Mouse (Mus musculus): ENCODE measurements around the gene Gpx4. TPM values are rescaled to one million over a fixed set of nuclear protein-coding genes. Genes with fewer than 3 reads are reported as not detected.
"Not testable (repeated sequence)": the region's sequence is repeated elsewhere in the genome, so short reads cannot be mapped to it uniquely, and the experiment has no call there.

Gpx4 gene
- total RNA-seq, 1 experiment from 2014 or later, result 1,329 TPM

DNA sequence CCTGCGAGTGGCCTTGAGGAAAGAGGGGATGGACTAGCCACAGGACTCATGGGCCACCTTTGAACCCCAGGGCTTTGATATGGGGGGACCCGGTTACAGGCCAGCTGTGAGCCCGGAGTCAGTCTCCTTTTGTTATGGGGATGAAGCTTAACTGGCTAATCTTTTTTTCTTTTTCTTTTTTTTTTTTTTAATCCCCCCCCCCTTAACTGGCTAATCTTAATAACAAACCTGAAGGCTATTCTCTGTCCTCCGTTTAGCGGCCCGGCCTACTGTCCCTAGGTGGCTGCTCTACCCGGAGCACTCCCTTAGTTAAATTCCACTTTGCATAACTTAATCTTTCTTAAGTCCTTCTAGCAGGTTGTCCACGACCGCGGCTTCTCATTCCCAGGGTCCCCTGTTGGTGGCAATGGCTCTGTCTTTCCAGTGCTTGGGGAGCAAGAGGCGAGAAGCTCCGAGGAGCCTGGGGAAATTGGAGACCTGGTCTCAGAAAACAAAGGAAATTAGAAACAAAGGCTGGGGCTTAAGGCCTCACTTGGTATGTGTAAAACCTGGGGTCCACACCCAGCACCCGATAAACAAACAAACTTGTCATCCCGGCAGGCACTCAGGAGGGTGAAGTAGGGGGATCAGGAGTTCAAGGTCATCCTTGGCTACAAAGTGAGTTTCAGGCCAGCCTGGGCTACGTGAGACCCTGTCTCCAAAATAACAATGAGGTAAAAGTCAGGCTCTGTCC, 4.1 kb downstream of the Gpx4 start:
- DNase-seq, result no peak

DNA sequence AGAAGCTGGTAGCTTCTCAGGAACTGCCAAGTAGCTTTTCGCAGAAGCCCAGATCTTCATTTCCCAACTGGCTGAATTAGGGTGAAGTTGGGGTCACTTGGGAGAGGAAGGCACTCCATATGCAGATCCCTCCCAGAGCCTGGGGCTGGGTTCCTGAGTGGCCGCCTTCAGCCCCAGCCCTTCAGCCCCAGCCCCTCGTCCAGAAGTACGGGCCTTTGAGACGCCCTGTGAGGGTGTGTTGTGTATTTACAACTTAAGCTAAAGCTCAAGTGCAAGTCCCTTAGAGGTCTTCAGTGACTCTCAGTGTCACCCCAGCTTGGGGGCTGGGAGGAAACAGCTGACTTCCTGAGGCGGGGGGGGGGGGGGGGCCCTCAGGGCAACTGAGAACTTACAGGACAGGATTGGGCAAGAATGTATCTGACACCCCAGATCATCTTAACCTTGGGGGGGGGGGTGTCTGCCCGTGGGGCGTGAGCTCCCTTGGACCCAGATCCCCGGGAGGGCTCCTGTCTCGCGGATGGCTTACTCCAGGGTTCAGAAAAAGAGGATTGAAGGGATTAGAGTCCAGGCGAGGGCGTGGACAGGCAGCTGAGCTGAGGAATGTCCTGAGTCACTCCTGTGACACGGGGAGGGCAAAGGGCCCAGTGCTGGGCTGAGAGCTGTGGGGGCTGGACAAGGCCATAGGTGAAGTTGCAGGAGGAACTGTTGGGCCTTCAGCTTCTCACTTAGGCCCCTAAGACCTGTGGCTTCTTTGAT, 4.8 kb downstream of the Gpx4 start:
- DNase-seq, result peak; percentile 90

DNA sequence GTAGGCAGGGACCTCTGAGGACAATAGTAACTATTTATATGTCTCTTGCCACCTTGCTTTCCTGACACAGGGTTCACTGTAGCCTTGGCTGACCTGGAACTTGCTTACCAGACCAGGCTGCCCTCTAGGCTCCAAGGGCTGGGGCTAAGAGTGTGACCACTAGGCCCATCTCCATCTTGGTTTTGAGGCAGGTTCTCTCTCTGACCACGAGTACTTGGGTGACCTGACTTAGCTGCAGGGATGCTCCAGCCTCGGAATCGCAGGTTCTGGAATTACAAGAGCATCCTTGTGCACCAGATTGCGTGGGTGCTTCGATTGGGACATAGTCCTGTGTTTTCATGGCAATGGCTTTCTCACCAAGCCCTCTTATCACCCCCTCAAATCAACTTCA, 5.4 kb downstream of the Gpx4 start:
- no peak for DNase-seq

DNA sequence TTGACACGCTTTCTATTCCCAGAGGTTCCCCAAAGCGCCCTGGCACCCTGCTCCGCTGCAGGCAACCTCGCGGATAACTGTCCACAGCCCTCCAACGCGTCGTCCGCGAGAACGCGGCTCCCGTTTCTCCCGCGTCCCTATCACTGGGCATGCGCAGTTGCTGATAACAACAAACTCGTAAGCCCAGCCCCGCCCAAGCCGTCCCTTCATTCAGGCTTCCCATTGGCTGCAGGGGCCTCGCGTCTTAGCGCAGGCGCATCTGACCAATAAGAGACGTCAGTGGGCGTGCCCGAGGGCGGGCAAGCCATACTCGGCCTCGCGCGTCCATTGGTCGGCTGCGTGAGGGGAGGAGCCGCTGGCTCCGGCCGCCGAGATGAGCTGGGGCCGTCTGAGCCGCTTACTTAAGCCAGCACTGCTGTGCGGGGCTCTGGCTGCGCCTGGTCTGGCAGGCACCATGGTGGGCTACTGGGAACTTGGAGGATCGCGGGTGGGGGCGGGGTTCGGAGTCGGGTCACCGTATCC, 6.4 kb downstream of the Gpx4 start:
- DNase-seq, result peak; percentile 100

DNA sequence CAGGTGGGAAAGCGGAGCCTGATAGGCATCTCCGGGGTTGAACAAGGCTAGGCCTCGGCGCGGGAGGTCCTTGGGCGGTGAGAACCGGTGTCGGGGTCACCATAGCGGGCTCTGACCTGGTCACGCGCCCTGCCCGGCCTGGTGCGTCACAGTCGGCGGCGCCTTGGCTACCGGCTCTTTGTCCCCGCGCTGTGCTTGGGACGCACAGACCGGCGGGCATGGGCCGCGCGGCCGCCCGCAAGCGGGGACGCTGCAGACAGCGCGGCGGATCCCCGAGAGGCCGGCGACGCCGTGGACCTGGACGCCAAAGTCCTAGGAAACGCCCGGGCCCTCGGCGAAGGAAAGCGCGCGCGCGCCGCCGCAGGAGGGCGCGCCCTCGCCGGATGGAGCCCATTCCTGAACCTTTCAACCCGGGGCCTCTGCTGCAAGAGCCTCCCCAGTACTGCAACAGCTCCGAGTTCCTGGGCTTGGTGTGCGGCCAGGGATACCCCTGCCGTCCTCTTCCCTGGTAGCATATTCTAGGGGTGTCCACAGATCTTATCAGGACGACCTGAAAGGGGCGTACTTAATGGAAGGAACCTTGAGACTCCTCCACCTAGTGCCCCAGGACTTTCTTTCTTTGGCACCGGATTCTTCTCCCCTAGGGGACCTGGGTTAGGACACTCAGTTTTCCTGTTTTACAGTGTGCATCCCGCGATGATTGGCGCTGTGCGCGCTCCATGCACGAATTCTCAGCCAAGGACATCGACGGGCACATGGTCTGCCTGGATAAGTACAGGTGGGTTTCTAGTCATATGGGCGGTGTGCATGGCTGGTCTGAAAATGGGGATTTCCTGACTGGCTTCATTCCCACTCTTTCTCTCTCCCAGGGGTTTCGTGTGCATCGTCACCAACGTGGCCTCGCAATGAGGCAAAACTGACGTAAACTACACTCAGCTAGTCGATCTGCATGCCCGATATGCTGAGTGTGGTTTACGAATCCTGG, 7.2 kb downstream of the Gpx4 start:
- peak; percentile 88 for DNase-seq

DNA sequence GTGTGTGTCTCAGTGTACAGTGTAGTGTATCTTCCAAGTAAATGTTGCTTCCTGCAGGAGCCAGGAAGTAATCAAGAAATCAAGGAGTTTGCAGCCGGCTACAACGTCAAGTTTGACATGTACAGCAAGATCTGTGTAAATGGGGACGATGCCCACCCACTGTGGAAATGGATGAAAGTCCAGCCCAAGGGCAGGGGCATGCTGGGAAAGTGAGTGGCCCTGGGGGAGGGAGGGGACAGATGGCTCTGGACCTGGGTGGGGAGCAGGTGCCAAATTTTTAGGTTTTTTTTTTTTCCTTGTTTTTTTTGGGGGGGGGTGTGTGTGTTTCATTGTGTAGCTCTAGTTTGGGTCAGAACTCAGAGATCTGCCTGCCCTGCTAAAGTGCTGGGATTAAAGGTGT, 7.9 kb downstream of the Gpx4 start:
- not testable (repeated sequence) for DNase-seq

DNA sequence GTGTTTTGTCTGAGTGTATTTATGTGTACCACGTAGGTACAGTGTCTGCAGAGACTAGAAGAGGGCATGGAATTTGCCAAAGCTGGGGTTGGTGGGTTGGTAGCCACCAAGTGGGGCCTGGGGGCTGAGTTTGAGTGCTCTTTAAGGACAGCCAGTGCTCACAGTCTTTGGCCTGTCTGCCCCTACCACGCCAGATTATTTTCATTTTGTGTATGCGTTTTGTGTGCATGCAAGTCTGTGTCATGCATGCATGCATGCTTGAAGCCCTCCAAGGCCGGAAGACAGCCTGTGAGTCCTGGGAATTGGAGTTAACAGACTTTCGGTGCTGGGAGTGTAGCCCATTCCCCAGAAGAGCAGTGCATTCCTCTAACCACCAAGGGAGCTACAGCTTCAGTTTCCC, 8.4 kb downstream of the Gpx4 start:
- DNase-seq, result no peak

DNA sequence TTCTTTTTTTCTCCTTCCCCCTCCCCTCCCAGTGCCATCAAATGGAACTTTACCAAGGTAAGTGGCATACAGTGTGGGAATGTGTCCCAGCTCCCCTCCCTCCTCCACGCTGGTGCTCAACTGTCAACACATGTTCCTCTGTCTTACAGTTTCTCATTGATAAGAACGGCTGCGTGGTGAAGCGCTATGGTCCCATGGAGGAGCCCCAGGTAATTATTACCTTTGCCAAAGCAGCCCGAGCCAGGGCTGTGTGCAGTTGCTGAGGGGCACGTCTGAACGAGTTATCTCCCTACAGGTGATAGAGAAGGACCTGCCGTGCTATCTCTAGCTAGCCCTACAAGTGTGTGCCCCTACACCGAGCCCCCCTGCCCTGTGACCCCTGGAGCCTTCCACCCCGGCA, 8.9 kb downstream of the Gpx4 start:
- DNase-seq, result no peak

DNA sequence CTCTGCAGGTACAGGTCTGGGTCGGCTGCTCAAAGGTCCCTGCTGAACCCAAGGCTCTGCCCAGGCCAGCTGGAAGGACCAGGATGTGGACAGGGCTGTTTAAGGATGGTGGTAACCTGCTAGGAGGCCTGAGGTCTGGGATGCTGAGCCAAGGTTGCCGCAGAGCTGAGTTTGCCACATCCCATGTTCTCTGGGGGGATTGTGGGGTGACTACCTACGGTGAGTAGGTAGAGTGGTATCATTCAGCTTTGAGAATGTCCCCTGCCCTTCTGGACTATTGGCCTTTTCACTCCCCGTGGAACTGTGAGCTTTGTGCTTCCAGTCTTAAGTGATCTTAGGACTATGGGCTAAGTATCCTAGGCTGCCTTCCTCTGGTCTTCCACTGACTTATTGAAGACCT, 9.5 kb downstream of the Gpx4 start:
- no peak for DNase-seq

DNA sequence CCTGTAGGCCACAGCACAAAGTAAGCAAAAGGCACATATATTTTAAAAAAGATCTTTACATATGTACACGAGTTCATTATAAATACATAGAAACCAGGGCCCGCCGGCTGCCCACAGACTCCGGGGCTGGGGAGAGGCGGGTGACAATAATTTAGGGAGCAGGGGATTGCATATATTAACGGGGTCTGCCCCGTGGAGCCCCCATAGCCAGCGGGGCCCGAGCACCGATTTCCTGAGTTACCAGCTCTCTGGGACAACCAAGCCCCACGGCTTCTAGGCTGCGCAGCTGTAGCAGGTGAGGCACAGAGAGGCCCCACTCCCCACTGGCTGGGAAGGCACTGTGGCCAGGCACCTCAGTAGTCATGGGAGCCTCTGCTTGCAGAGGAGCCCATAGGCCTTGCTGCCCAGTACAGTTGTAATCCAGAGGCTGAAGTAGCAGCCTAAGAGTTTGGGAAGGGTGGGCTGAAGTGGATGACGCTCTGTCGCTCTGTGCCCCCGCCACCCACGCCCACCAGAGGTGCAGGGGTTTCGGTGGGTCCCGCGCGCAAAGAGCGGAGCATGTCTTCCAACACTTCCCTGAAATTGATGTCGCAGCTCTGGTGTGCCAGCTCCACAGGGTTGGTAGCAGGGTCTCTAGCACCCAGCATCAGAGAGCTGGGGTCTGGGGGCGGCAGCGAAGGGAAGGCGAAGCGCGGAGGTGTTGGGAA, 10.2 kb downstream of the Gpx4 start:
- no peak for DNase-seq

DNA sequence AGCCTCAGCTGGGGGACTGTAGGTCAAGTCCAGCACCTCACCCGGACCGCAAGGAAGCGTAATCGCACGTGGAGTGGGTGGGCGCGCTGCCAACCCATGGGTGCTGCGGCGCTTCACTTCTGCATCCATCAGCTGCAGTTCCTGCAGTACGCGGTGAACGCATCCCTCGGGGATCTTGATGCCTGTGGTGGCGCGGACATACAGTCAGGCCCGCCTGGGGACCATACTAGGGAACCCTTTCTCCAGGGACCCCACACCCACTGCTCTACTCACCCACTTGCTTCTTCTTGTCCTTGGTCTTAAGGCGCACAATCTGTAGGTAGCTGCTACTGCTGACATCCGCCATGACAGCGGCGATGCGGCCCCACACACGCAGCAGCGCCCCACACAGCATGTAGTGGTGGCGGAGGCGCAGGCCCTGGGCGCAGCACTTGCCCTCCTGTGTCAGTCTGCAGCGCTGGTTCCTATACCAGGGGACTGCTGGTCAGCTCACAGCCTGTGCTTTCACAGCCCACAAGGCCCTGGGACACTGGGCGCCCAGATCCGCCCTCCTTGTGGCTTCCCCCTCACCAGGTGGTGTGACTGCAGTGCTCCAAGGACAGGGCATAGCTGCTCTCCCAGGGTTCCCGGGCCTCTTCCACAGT, 10.8 kb downstream of the Gpx4 start:
- no peak for DNase-seq

DNA sequence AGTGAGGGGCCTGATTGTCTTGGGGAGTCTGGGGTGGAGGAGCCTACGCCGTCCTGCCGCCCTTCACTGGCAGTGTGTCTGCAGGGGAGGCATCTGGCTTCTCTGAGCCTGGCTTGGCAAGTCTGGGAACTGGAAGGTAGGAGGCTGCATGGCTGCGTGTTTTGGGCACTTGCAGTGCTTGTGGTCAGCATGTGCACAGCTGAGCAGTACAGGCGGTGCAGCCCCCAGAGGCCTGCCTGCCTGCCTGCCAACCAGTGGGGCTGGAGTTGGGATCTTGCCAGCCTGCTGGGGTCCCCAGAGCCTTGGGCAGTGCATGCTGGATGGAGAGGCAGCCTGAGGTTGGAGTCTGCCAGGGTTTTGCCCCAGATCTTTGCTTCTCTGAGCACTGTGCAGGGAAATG, 16.1 kb downstream of the Gpx4 start:
- peak; percentile 84 for DNase-seq

DNA sequence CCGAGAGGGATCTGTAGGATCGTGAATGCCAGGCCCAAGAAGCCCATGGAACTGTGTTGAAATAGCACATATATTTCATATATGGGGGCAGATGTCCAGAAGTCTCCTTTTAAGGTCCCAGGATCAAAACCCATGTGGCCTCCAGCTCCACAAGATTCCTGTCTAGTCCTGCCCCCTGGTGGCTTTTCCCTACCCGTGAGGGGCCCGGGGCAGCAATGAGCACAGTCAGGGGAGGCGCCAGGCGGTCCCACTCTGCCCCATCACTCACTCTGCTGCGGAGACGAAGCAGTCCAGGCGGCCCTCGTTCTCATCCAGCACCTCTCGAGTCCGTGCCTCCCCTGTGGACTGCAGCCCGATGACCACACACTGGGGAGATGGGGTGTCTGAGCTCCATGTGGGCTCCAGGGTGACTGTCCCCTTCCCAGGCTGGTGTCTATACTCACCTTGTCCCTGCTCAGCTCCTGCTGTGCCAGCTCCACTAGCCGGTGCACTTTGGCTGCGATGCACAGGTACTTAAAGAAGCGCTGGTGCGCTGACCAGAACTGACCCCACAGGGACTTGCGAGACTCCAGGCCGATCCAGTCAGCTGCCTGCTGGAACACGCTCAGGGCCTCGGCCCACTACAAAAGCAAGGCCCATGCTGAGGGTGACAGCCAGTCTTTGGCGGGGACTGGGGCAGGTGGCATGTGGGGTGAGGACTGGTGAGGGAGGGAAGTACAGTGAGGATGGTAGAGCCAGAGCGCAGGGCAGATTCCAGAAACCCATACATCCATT, 17.1 kb downstream of the Gpx4 start:
- DNase-seq, result peak; percentile 32

DNA sequence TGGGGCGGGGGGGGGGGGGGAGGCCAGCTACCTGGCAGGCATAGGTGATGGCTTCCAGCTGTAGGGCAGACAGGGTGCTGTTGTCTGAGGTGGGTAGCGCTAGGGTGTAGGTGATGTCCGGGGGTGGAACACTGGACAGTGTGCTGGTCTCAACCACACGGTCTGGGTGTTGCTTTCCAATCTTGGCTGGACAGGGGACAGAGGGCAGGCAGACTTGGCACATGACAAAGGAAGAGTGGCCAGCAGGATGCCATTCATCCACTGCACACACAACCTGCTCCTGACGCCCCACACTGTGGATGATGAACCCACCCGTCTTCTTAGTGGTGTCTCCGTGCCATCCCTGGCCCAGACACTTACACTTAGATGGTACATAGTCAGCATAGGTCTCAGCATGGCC, 22.3 kb downstream of the Gpx4 start:
- DNase-seq, result no peak

DNA sequence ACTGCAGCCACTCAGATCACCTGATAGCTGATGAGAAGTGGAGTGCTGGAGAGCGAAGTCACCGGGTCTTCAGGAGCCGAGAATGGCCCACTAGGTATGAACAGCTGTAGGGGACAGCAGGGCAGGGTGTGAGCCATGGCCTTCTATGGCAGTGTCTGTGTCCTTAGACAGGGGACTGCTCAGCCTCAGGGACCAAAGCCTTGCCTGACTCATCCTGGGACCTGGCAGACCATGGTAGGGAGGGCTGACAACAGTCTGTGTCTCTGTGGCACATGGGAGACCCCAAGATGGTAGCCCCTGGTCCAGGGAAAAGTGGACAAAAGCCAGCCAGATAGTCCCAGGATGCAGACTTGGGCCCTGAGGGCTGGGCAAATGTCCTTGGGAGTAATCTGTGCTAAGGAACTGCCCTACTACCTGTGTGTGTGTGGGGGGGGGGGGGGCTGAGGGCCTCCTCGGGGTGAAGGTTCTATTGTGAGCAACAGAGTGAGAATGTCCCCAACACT, 23.0 kb downstream of the Gpx4 start:
- DNase-seq, result peak; percentile 61

DNA sequence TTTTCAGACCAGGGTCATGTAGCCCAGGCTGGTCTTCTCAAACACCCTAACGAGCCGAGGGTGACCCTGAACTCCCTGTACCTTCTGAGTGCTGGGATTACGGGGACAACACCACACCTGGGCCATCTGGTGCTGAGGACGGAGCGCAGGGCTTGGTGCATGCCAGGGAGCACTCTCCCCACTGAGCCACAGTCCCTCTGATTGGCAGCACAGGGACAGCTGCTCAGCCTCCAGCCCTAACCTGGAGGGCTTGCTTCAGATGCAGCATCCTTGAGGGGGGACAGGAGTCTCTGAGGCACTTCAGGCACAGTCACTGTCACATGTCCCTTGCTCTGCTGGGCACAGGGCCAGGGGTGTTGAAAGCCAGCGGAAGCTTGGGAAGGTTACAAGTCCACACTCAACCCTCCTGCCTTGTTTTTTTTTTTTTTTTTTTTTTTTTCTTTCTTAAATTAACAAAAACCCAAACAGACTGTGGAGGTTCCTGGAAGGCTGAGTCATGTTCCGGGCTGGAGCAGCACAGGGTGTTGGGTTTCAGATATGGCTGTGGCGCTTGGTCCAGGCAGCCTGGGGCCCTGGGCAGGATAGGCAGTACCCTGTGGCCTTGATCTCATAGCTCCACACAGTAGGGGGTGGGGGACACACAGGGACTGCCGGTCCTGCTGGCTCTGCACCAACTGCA, 24.0 kb downstream of the Gpx4 start:
- DNase-seq, result peak; percentile 98

DNA sequence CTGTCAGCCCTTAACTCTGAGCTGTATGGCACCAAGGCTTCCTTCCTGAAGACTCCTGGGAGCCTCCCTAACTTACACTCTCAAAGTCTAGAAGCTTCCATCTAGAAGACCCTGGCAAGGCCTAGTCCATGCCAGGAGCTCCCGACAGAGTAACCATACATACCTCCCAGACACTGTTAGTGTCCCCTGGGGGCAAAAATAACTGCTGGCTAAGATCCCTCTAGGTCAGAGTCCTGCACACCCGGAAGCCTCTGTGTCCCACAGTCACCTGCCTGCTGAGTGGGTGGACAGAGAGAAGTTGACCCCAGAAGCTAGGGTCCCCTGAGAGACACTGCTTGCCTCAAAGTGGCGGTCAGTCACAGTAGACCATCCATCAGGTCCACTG, 24.5 kb downstream of the Gpx4 start:
- no peak for DNase-seq

DNA sequence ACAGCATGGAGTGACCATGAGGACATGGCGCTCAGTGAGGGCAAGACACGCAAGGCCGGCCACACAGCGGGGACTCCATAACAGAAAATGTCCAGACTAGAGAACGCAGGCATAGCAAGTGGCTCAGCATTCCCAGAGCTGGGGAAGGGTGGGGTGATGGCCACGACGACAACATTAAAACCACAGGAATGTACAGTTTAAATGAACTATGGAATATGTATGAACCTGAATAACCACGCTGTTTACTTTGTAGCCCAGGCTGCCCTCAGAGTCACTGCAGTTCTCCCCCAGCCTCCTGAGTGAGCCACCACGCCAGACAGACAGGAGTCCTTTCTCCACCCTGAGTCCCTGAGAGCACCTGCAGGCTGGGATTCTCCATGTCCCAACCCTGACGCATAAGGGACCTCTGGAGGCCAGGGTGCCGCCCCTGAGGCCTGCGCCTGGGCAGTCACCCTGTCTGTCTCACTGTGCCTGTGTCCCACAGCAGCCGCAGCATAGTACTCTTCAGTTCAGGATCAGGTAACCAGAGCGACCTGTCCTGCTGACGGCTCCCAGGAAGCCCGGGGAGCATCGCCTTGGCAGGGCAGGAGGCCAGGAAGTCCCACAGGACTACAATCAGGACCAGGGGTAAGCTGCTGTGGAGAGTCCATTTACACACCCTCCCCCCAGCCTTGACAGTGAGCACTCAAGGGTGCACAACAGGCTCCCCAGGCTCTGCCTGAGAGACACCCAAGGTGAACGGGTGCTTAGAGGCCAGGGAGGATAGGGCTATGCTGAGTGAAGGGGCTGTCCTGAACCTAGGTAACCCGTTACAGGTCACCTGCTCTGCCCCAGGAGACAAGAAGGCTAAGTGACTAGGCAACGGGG, 25.9 kb downstream of the Gpx4 start:
- peak; percentile 72 for DNase-seq
